Mouse (Mus musculus): ENCODE results near the gene Srrm4. TPM values are rescaled to one million over a fixed set of nuclear protein-coding genes. Genes with fewer than 3 reads are reported as not detected.

Srrm4 gene
- not detected in 2 replicates for polyA plus RNA-seq (2012; ENCODE audit: low replicate concordance)

DNA sequence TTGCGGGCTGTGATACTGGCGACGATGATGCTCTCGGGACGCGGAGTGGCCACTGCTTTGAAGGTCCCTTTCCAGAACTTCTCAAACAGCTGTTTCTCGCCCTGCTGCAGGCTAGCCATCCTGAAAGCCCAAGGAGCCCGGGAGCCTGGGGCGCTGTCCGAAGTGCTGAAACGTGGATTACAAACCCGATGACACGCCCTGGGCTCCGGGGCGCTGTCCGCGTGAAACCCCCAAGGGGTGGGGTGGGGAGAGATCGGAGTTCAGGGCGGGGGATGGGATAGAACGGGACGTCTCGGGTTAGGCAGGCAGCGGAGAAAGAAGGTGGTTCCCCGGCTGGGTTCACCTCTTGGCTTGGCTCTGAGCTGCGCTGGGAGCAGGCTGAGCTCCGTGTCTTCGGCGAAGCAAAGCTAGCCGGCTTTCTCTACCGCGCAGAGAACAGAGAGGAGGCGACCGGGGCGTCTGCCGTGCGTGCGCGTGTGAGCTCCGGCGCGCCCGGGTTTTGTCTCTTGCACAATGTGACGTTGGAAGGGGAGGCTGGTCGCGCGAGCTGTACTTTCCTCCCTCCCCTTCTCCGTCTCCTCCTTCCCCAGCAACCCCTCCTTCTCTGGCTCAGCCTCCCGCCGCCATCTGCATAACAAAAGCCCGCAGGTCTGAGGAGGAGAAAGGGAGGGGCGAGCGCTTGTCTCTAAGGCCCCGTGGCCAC is at the start of gene Srrm4:
Gene Srrm4, minus strand, starts transcription at position 472 of the 703 bp plus-strand sequence.

GRCm38 (mm10) chr5:116422699-116423201 is 168.9 kb downstream of the Srrm4 start, which contains the start of gene Hspb8:
Hspb8 (minus strand) TSS chr5:116422864.

Other genes with a start within 250 kb of the Srrm4 start
- 0.10 TPM in 1 of 2 replicates, not detected in the other for gene Hspb8, start 169.0 kb downstream of the Srrm4 start, polyA plus RNA-seq (2012; ENCODE audit: low replicate concordance)